Mouse (Mus musculus): Measurements from ENCODE around the gene Irx4. TPM values are rescaled to one million over a fixed set of nuclear protein-coding genes. Genes with fewer than 3 reads are reported as not detected.

Irx4 gene
- total RNA-seq (2014; rRNA removed) (4.6 and 5.1 TPM in 2 replicates), polyA plus RNA-seq (2015; fragmentation: Nextera tagmentation; extraction: Ambion mirVana) (3.1 and 3.8 TPM in 2 replicates)

DNA sequence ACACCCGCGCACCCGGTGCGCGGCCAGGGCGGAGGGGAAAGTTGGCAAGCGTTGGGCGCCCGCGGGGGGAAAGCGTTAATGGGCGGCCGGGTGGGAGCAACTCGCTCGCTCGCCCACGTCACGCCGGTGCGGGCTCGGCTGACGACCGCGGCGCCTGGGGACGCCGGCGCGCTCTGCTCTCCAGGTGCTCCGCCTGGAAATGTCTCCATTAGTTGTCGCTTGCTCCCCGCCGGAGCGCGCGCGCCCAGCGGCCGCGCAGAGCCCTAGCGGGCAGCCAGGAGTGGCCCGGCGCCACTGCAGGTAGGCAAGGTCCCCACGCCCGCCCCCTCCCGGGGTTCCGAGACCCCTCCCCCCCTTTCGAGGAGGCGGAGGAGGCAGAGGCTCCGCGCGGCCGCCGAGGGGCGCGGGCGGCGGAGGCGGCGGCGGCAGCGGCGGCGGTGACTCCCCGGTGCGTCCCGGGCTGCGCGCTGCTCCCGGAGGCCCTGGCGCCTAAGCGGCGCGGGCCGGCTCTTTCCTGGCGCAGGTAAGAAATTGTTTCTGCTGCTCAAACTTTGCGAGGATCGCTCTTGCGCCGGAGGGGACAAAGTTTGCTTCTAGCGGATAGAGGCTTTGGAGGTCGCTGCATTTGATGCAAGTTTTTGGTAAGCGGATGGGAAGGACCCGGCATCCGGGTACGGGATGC lies at the start of gene Irx4:
Gene Irx4 (plus strand): TSS at position 126 of the 682 bp plus-strand sequence.
- H3K27ac ChIP-seq, result no peak within 1 kb of the TSS
- peak within 1 kb of the TSS; percentile 36 for H3K4me3 ChIP-seq (ENCODE audit: low read length)
- no peak for TF ChIP-seq CTCF (IDR thresholded peaks at IDR 0.05; ENCODE audit: low read depth)
- H3K9me3 ChIP-seq (ENCODE audit: low read length), result no peaks in the 10 kb centered on the region
- peak within 1 kb of the TSS; percentile 65 for H3K4me2 ChIP-seq (ENCODE audit: low read depth, low read length)
- peak; percentile 27; the same call in 1 of the 2 replicates for ATAC-seq
- peaks cover 5% of the 10 kb centered on the region; the same call in 1 of the 2 replicates for H3K4me1 ChIP-seq (ENCODE audit: insufficient read depth, low read length)
- WGBS, result 1% methylated on average over 58 of the region's 86 CpGs
- H3K36me3 ChIP-seq (ENCODE audit: insufficient read depth, low read length), result no peaks in the 10 kb centered on the region
- H3K9ac ChIP-seq (replicated peaks; ENCODE audit: low read length), result no peak within 1 kb of the TSS
- no peak for DNase-seq (ENCODE audit: low spot score)
- peaks cover 74% of the 10 kb centered on the region for H3K27me3 ChIP-seq (ENCODE audit: insufficient read depth, low read length)

- WGBS, result 60% methylated on average over 10 of the region's 10 CpGs
- no peak for ATAC-seq
- Histone ChIP-seq H3K36me3 (ENCODE audit: insufficient read depth, low read length) (no peaks in the 10 kb centered on the region), H3K9ac (replicated peaks; ENCODE audit: low read length) (no peak overlapping the region), H3K4me1 (ENCODE audit: insufficient read depth, low read length) (no peaks in the 10 kb centered on the region), H3K9me3 (ENCODE audit: low read length) (0 out of 2 replicates have a peak, but pooled peaks cover 2% of the 10 kb centered on the region), H3K4me2 (ENCODE audit: low read depth, low read length) (no peak overlapping the region), H3K4me3 (ENCODE audit: low read length) (no peak overlapping the region), H3K27ac (no peak overlapping the region), H3K27me3 (ENCODE audit: insufficient read depth, low read length) (no peaks in the 10 kb centered on the region)
- no peak for TF ChIP-seq CTCF (IDR thresholded peaks at IDR 0.05; ENCODE audit: low read depth)
- peak; percentile 23 for DNase-seq (ENCODE audit: low spot score)
These were observed 46.0 kb upstream of the Irx4 start for GRCm38 (mm10) chr13:73214301-73214700.

GRCm38 (mm10) chr13:73236461-73236860 lies 23.8 kb upstream of the Irx4 start:
- DNase-seq (ENCODE audit: low spot score) (no peak), ATAC-seq (no peak)
- Histone ChIP-seq H3K4me2 (ENCODE audit: low read depth, low read length) (no peak overlapping the region), H3K4me3 (ENCODE audit: low read length) (no peak overlapping the region), H3K27me3 (ENCODE audit: insufficient read depth, low read length) (no peaks in the 10 kb centered on the region), H3K27ac (no peak overlapping the region), H3K4me1 (ENCODE audit: insufficient read depth, low read length) (no peaks in the 10 kb centered on the region), H3K9ac (replicated peaks; ENCODE audit: low read length) (no peak overlapping the region), H3K9me3 (ENCODE audit: low read length) (no peaks in the 10 kb centered on the region), H3K36me3 (ENCODE audit: insufficient read depth, low read length) (no peaks in the 10 kb centered on the region)
- 37% methylated on average over 8 of the region's 8 CpGs for WGBS
- TF ChIP-seq CTCF (IDR thresholded peaks at IDR 0.05; ENCODE audit: low read depth), result no peak

DNA sequence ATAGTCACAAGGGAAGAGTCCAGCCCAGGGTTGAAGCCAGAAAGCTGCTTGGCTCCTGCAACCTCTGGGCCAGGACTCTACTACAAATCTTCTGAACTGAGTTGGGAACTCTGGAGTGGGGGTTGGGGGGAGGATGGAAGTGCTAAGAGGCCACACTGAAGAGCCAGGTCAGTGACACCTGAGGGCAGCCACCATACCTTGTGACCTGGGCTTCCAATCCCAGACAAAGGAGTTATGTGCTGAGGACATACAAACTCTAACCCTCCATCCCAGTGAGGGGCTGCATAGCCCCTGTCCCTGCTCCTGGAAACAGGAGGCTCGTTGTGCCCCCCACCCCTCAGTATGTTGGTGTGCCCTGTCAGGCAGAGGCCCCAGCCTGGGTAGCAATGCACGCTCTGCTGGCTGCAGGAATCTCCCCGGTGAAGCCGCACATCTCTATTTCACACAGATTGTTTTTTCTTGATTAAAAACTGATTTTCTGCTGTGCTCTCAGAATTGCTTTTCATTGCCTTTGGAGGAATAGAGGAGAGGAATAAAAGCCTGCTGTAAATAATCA lies 21.0 kb upstream of the Irx4 start:
- no peak for TF ChIP-seq CTCF (IDR thresholded peaks at IDR 0.05; ENCODE audit: low read depth)
- peaks cover 4% of the 10 kb centered on the region; the same call in 1 of the 2 replicates for H3K9me3 ChIP-seq (ENCODE audit: low read length)
- no peaks in the 10 kb centered on the region for H3K36me3 ChIP-seq (ENCODE audit: insufficient read depth, low read length)
- no peak overlapping the region for H3K4me3 ChIP-seq (ENCODE audit: low read length)
- 53% methylated on average over 4 of the region's 4 CpGs for WGBS
- no peak for ATAC-seq
- H3K4me1 ChIP-seq (ENCODE audit: insufficient read depth, low read length), result no peaks in the 10 kb centered on the region
- no peak overlapping the region for H3K4me2 ChIP-seq (ENCODE audit: low read depth, low read length)
- no peak overlapping the region for H3K27ac ChIP-seq
- H3K27me3 ChIP-seq (ENCODE audit: insufficient read depth, low read length), result no peaks in the 10 kb centered on the region
- no peak overlapping the region for H3K9ac ChIP-seq (replicated peaks; ENCODE audit: low read length)
- no peak for DNase-seq (ENCODE audit: low spot score)

- Histone ChIP-seq H3K9ac (replicated peaks; ENCODE audit: low read length) (no peak overlapping the region), H3K4me2 (ENCODE audit: low read depth, low read length) (no peak overlapping the region), H3K36me3 (ENCODE audit: insufficient read depth, low read length) (no peaks in the 10 kb centered on the region), H3K27me3 (ENCODE audit: insufficient read depth, low read length) (no peaks in the 10 kb centered on the region), H3K9me3 (ENCODE audit: low read length) (peaks cover 5% of the 10 kb centered on the region; the same call in 1 of the 2 replicates), H3K4me3 (ENCODE audit: low read length) (no peak overlapping the region), H3K4me1 (ENCODE audit: insufficient read depth, low read length) (no peaks in the 10 kb centered on the region), H3K27ac (no peak overlapping the region)
- WGBS, result 96% methylated on average over 5 of the region's 5 CpGs
- no peak for TF ChIP-seq CTCF (IDR thresholded peaks at IDR 0.05; ENCODE audit: low read depth)
- ATAC-seq (no peak), DNase-seq (ENCODE audit: low spot score) (no peak)
These were observed 17.7 kb upstream of the Irx4 start for GRCm38 (mm10) chr13:73242556-73242955.

GRCm38 (mm10) chr13:73246961-73247360 lies 13.3 kb upstream of the Irx4 start:
- DNase-seq (ENCODE audit: low spot score) (no peak), ATAC-seq (no peak)
- H3K4me3 ChIP-seq (ENCODE audit: low read length), result no peak overlapping the region
- H3K27ac ChIP-seq, result no peak overlapping the region
- no peak for TF ChIP-seq CTCF (IDR thresholded peaks at IDR 0.05; ENCODE audit: low read depth)
- 97% methylated on average over 4 of the region's 4 CpGs for WGBS
- H3K4me2 ChIP-seq (ENCODE audit: low read depth, low read length), result no peak overlapping the region
- H3K9ac ChIP-seq (replicated peaks; ENCODE audit: low read length), result no peak overlapping the region
- H3K36me3 ChIP-seq (ENCODE audit: insufficient read depth, low read length), result no peaks in the 10 kb centered on the region
- no peaks in the 10 kb centered on the region for H3K4me1 ChIP-seq (ENCODE audit: insufficient read depth, low read length)
- H3K9me3 ChIP-seq (ENCODE audit: low read length), result peaks cover 5% of the 10 kb centered on the region; the same call in 1 of the 2 replicates
- H3K27me3 ChIP-seq (ENCODE audit: insufficient read depth, low read length), result no peaks in the 10 kb centered on the region

DNA sequence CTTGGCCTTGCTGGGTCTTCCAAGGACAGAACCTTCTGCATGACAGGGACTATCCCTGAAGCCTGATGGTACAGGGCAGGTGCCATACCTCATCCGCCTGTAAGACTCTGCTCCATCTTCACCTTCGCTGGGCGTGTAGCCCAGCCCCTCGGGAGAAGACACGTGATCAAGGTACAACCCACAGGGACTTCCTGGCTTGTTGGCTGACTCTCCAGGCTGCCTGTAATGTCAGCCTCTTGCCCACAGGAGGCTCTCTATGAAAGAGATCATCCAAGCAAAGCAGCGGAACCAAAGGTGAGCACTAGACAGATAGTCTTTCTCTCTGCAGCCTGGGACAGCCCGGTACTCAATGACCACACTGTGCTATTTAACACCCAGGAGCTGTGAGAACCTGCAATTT lies 9.1 kb upstream of the Irx4 start:
- TF ChIP-seq CTCF (IDR thresholded peaks at IDR 0.05; ENCODE audit: low read depth), result no peak
- H3K4me1 ChIP-seq (ENCODE audit: insufficient read depth, low read length), result no peaks in the 10 kb centered on the region
- H3K4me3 ChIP-seq (ENCODE audit: low read length), result no peak overlapping the region
- H3K27ac ChIP-seq, result no peak overlapping the region
- H3K36me3 ChIP-seq (ENCODE audit: insufficient read depth, low read length), result no peaks in the 10 kb centered on the region
- H3K4me2 ChIP-seq (ENCODE audit: low read depth, low read length), result no peak overlapping the region
- no peak for ATAC-seq
- DNase-seq (ENCODE audit: low spot score), result no peak
- 50% methylated on average over 7 of the region's 7 CpGs for WGBS
- H3K9ac ChIP-seq (replicated peaks; ENCODE audit: low read length), result no peak overlapping the region
- H3K9me3 ChIP-seq (ENCODE audit: low read length), result no peaks in the 10 kb centered on the region
- H3K27me3 ChIP-seq (ENCODE audit: insufficient read depth, low read length), result no peaks in the 10 kb centered on the region; the same call in 1 of the 2 replicates

Measured in hindbrain, postnatal 0 days (tissue).